Mouse (Mus musculus): ENCODE results near the gene Prss35. TPM values are rescaled to one million over a fixed set of nuclear protein-coding genes. Genes with fewer than 3 reads are reported as not detected.

Prss35 gene
- polyA plus RNA-seq, 1 experiment from 2014 or later: 0.84 TPM

- peaks cover 28% of the 10 kb centered on the region for H3K36me3 ChIP-seq (ENCODE audit: control insufficient read depth, insufficient read depth, low read length)
- WGBS: 92% methylated on average over 6 of the region's 6 CpGs
Measured at GRCm38 (mm10) chr9:86775374-86775773, 31.9 kb downstream of the Prss35 start.

GRCm38 (mm10) chr9:86777309-86777708 is 33.9 kb downstream of the Prss35 start:
- Histone ChIP-seq H3K4me1 (ENCODE audit: control insufficient read depth, insufficient read depth, low read length) (no peaks in the 10 kb centered on the region), H3K27me3 (replicated peaks; ENCODE audit: control insufficient read depth, insufficient read depth, low read length) (no peaks in the 10 kb centered on the region), H3K4me3 (ENCODE audit: low read depth, low read length) (no peak overlapping the region), H3K36me3 (ENCODE audit: control insufficient read depth, insufficient read depth, low read length) (peaks cover 26% of the 10 kb centered on the region), H3K27ac (ENCODE audit: low read depth, low read length) (no peak overlapping the region), H3K4me2 (ENCODE audit: low read length) (no peak overlapping the region), H3K9ac (ENCODE audit: low read length) (no peak overlapping the region), H3K9me3 (replicated peaks; ENCODE audit: control insufficient read depth, low read length) (no peaks in the 10 kb centered on the region)
- peak; percentile 19 for DNase-seq (ENCODE audit: low spot score)
- 67% methylated on average over 7 of the region's 7 CpGs for WGBS
- ATAC-seq: 0 out of 2 replicates have a peak, but pooled peaks have one; percentile 32

More at GRCm38 (mm10) chr9:86775374-86775773, 31.9 kb downstream of the Prss35 start:
- H3K9me3 ChIP-seq (replicated peaks; ENCODE audit: control insufficient read depth, low read length): no peaks in the 10 kb centered on the region
- ATAC-seq (no peak), DNase-seq (ENCODE audit: low spot score) (no peak)
- no peak overlapping the region for H3K4me2 ChIP-seq (ENCODE audit: low read length)
- no peaks in the 10 kb centered on the region for H3K27me3 ChIP-seq (replicated peaks; ENCODE audit: control insufficient read depth, insufficient read depth, low read length)
- no peak overlapping the region for H3K27ac ChIP-seq (ENCODE audit: low read depth, low read length)
- no peaks in the 10 kb centered on the region for H3K4me1 ChIP-seq (ENCODE audit: control insufficient read depth, insufficient read depth, low read length)
- H3K4me3 ChIP-seq (ENCODE audit: low read depth, low read length): no peak overlapping the region
- no peak overlapping the region for H3K9ac ChIP-seq (ENCODE audit: low read length)

- ATAC-seq: no peak
- Histone ChIP-seq H3K4me1 (ENCODE audit: control insufficient read depth, insufficient read depth, low read length) (no peaks in the 10 kb centered on the region), H3K9me3 (replicated peaks; ENCODE audit: control insufficient read depth, low read length) (no peaks in the 10 kb centered on the region), H3K27me3 (replicated peaks; ENCODE audit: control insufficient read depth, insufficient read depth, low read length) (no peaks in the 10 kb centered on the region), H3K4me3 (ENCODE audit: low read depth, low read length) (no peak overlapping the region), H3K27ac (ENCODE audit: low read depth, low read length) (no peak overlapping the region), H3K36me3 (ENCODE audit: control insufficient read depth, insufficient read depth, low read length) (peaks cover 30% of the 10 kb centered on the region), H3K9ac (ENCODE audit: low read length) (no peak overlapping the region), H3K4me2 (ENCODE audit: low read length) (no peak overlapping the region)
- DNase-seq (ENCODE audit: low spot score): no peak
- 73% methylated on average over 4 of the region's 4 CpGs for WGBS
Measured at GRCm38 (mm10) chr9:86778212-86778611, 34.8 kb downstream of the Prss35 start.

DNA sequence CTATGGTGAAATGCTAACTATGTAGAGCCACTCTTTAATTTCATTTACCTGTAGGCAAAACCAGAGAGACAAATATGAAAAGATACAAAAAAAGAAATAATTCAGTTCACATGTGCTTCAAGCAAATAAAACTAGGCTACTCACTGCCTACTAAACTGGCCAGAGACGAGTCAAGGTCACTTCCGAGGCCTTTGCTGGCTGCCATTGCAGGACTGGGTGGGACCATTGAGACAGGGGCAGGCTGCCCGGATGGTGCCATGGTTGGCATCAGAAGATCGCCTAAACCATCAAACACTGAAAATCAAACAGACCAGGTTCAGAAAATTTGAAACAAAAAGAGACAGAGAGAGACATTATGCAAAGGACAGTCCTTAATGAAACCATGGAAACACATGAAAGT is 38.0 kb downstream of the Prss35 start:
- Histone ChIP-seq H3K9me3 (replicated peaks; ENCODE audit: control insufficient read depth, low read length) (no peaks in the 10 kb centered on the region), H3K27me3 (replicated peaks; ENCODE audit: control insufficient read depth, insufficient read depth, low read length) (no peaks in the 10 kb centered on the region), H3K4me1 (ENCODE audit: control insufficient read depth, insufficient read depth, low read length) (no peaks in the 10 kb centered on the region), H3K27ac (ENCODE audit: low read depth, low read length) (no peak overlapping the region), H3K36me3 (ENCODE audit: control insufficient read depth, insufficient read depth, low read length) (peaks cover 16% of the 10 kb centered on the region), H3K4me3 (ENCODE audit: low read depth, low read length) (no peak overlapping the region), H3K4me2 (ENCODE audit: low read length) (no peak overlapping the region), H3K9ac (ENCODE audit: low read length) (no peak overlapping the region)
- DNase-seq (ENCODE audit: low spot score) (no peak), ATAC-seq (no peak)
- WGBS: 84% methylated on average over 4 of the region's 4 CpGs

- DNase-seq (ENCODE audit: low spot score): no peak
- Histone ChIP-seq H3K27ac (ENCODE audit: low read depth, low read length) (no peak overlapping the region), H3K4me3 (ENCODE audit: low read depth, low read length) (no peak overlapping the region), H3K36me3 (ENCODE audit: control insufficient read depth, insufficient read depth, low read length) (peaks cover 16% of the 10 kb centered on the region), H3K27me3 (replicated peaks; ENCODE audit: control insufficient read depth, insufficient read depth, low read length) (no peaks in the 10 kb centered on the region), H3K9me3 (replicated peaks; ENCODE audit: control insufficient read depth, low read length) (no peaks in the 10 kb centered on the region), H3K4me1 (ENCODE audit: control insufficient read depth, insufficient read depth, low read length) (no peaks in the 10 kb centered on the region), H3K4me2 (ENCODE audit: low read length) (no peak overlapping the region), H3K9ac (ENCODE audit: low read length) (no peak overlapping the region)
- 88% methylated on average over 2 of the region's 2 CpGs for WGBS
- no peak for ATAC-seq
Measured at GRCm38 (mm10) chr9:86782836-86783235, 39.4 kb downstream of the Prss35 start.

DNA sequence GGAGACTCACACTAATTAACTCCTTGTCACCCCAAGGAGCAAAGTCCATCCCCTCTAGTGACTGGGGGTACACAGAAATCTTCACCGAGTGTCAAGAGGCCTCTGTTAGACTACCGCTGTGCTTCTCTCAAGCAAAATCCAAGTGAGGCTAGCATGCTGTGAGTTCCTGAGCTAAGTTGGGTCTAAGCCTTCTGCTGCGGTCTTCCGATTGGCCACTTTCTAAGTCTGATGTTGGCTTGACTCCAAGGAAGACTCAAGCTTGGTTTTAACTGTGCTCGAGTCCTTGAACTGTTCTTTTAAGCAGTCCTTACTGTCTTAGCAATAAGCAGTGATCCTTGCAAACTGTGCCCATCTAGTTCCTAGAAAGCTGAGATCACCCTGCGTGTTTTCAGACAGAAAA is 45.7 kb downstream of the Prss35 start:
- Histone ChIP-seq H3K36me3 (ENCODE audit: control insufficient read depth, insufficient read depth, low read length) (peaks cover 15% of the 10 kb centered on the region), H3K27me3 (replicated peaks; ENCODE audit: control insufficient read depth, insufficient read depth, low read length) (no peaks in the 10 kb centered on the region), H3K4me1 (ENCODE audit: control insufficient read depth, insufficient read depth, low read length) (no peaks in the 10 kb centered on the region), H3K4me2 (ENCODE audit: low read length) (no peak overlapping the region), H3K9me3 (replicated peaks; ENCODE audit: control insufficient read depth, low read length) (no peaks in the 10 kb centered on the region), H3K27ac (ENCODE audit: low read depth, low read length) (no peak overlapping the region), H3K9ac (ENCODE audit: low read length) (no peak overlapping the region), H3K4me3 (ENCODE audit: low read depth, low read length) (no peak overlapping the region)
- WGBS: 75% methylated on average over 6 of the region's 6 CpGs
- ATAC-seq: no peak
- no peak for DNase-seq (ENCODE audit: low spot score)

DNA sequence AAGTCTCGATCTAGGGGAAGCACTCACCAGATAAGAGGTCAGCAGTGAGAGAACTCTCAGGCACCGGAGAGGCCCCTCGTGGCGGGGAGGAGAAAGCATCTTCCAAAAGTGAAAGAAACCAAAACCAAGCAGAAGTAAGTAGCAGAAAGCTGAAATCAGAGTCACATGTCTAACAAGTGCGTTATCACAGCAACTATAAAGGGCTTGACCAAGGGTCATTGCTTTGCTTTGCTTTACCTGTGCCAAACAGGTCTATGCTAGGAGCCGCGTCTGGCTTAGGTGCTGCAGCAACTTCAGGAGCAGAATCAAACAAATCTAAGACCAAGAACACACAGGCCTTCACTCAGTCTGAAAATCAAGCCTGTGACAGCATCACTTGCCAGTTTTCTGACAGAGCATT is 48.5 kb downstream of the Prss35 start:
- ATAC-seq: no peak
- 92% methylated on average over 7 of the region's 7 CpGs for WGBS
- no peaks in the 10 kb centered on the region for H3K27me3 ChIP-seq (replicated peaks; ENCODE audit: control insufficient read depth, insufficient read depth, low read length)
- H3K9me3 ChIP-seq (replicated peaks; ENCODE audit: control insufficient read depth, low read length): no peaks in the 10 kb centered on the region
- no peaks in the 10 kb centered on the region for H3K4me1 ChIP-seq (ENCODE audit: control insufficient read depth, insufficient read depth, low read length)
- no peak overlapping the region for H3K4me3 ChIP-seq (ENCODE audit: low read depth, low read length)
- peaks cover 17% of the 10 kb centered on the region for H3K36me3 ChIP-seq (ENCODE audit: control insufficient read depth, insufficient read depth, low read length)
- no peak overlapping the region for H3K4me2 ChIP-seq (ENCODE audit: low read length)
- DNase-seq (ENCODE audit: low spot score): no peak
- H3K9ac ChIP-seq (ENCODE audit: low read length): no peak overlapping the region
- no peak overlapping the region for H3K27ac ChIP-seq (ENCODE audit: low read depth, low read length)

- ATAC-seq (no peak), DNase-seq (ENCODE audit: low spot score) (no peak)
- no peak overlapping the region for H3K4me2 ChIP-seq (ENCODE audit: low read length)
- H3K27ac ChIP-seq (ENCODE audit: low read depth, low read length): no peak overlapping the region
- H3K9me3 ChIP-seq (replicated peaks; ENCODE audit: control insufficient read depth, low read length): no peaks in the 10 kb centered on the region
- H3K27me3 ChIP-seq (replicated peaks; ENCODE audit: control insufficient read depth, insufficient read depth, low read length): no peaks in the 10 kb centered on the region
- WGBS: 73% methylated on average over 3 of the region's 3 CpGs
- H3K4me3 ChIP-seq (ENCODE audit: low read depth, low read length): no peak overlapping the region
- H3K4me1 ChIP-seq (ENCODE audit: control insufficient read depth, insufficient read depth, low read length): no peaks in the 10 kb centered on the region
- H3K9ac ChIP-seq (ENCODE audit: low read length): no peak overlapping the region
- H3K36me3 ChIP-seq (ENCODE audit: control insufficient read depth, insufficient read depth, low read length): peaks cover 11% of the 10 kb centered on the region
Measured at GRCm38 (mm10) chr9:86795236-86795635, 51.8 kb downstream of the Prss35 start.

GRCm38 (mm10) chr9:86797553-86797952 is 54.1 kb downstream of the Prss35 start:
- H3K4me2 ChIP-seq (ENCODE audit: low read length): no peak overlapping the region
- H3K4me3 ChIP-seq (ENCODE audit: low read depth, low read length): no peak overlapping the region
- H3K4me1 ChIP-seq (ENCODE audit: control insufficient read depth, insufficient read depth, low read length): no peaks in the 10 kb centered on the region
- H3K36me3 ChIP-seq (ENCODE audit: control insufficient read depth, insufficient read depth, low read length): 0 out of 2 replicates have a peak, but pooled peaks cover 3% of the 10 kb centered on the region
- DNase-seq (ENCODE audit: low spot score): no peak
- H3K9ac ChIP-seq (ENCODE audit: low read length): no peak overlapping the region
- no peak for ATAC-seq
- H3K27ac ChIP-seq (ENCODE audit: low read depth, low read length): no peak overlapping the region
- WGBS: 81% methylated on average over 4 of the region's 4 CpGs
- no peaks in the 10 kb centered on the region for H3K27me3 ChIP-seq (replicated peaks; ENCODE audit: control insufficient read depth, insufficient read depth, low read length)
- no peaks in the 10 kb centered on the region for H3K9me3 ChIP-seq (replicated peaks; ENCODE audit: control insufficient read depth, low read length)
